Mouse (Mus musculus) kidney, postnatal 0 days (tissue): ENCODE data around the gene Ipcef1. TPM values are rescaled to one million over a fixed set of nuclear protein-coding genes. Genes with fewer than 3 reads are reported as not detected.

Experiments
- ATAC-seq: fragments of 200-750 bp; cut with Nextera tagmentation; replicated peaks from 2 replicates; pipeline ENCODE4 v1.8.0; 2017; ENCODE audit warnings: low read depth, moderate number of reproducible peaks, moderate TSS enrichment, moderate library complexity; ENCODE audit not compliant: low FRiP score
- DNase-seq: peaks from one replicate; pipeline ENCODE4 v3.0.0-alpha.2; 2016; ENCODE audit warnings: low spot score
- H3K27ac ChIP-seq: fragments of 300-500 bp; sonication (generic); 2 replicates; pipeline ENCODE4 v1.5.1; 2014; ENCODE audit warnings: mild to moderate bottlenecking
- H3K27me3 ChIP-seq: fragments of 300-500 bp; sonication (generic); 2 replicates; pipeline ENCODE4 v1.6.1; 2014; ENCODE audit warnings: low read length, mixed read lengths; ENCODE audit not compliant: insufficient read depth
- H3K36me3 ChIP-seq: fragments of 300-500 bp; sonication (generic); 2 replicates; pipeline ENCODE4 v1.6.1; 2014; ENCODE audit warnings: low read length, mixed read lengths; ENCODE audit not compliant: insufficient read depth
- H3K4me1 ChIP-seq: fragments of 300-500 bp; sonication (generic); replicated peaks from 2 replicates; pipeline ENCODE4 v1.6.1; 2014; ENCODE audit warnings: antibody characterized with exemption, low read length, mixed read lengths; ENCODE audit not compliant: insufficient read depth
- H3K4me2 ChIP-seq: fragments of 300-500 bp; sonication (generic); 2 replicates; pipeline ENCODE4 v1.6.1; 2014; ENCODE audit warnings: mild to moderate bottlenecking, low read length, moderate library complexity, mixed read lengths
- H3K4me3 ChIP-seq: fragments of 300-500 bp; sonication (generic); replicated peaks from 2 replicates; pipeline ENCODE4 v1.5.1; 2014; ENCODE audit warnings: low read depth, low read length
- H3K9ac ChIP-seq: fragments of 300-500 bp; sonication (generic); 2 replicates; pipeline ENCODE4 v1.6.1; 2014; ENCODE audit warnings: low read depth, low read length
- H3K9me3 ChIP-seq: fragments of 300-500 bp; sonication (generic); replicated peaks from 2 replicates; pipeline ENCODE4 v1.6.1; 2016; ENCODE audit warnings: low read length, inconsistent platforms, mixed read lengths
- CTCF ChIP-seq: IDR thresholded peaks from 2 replicates; pipeline ENCODE4 v1.5.1; 2016; ENCODE audit warnings: antibody characterized with exemption, low read depth, mild to moderate bottlenecking, moderate library complexity
- WGBS: fragments of 180-500 bp; shearing (Covaris S2); extraction: QIAGEN DNeasy Blood & Tissue Kit; methylation state at CpG from one replicate; pipeline ENCODE4 v1.1.7; 2014; 5-methylcytosine and 5-hydroxymethylcytosine counted together
- polyA plus RNA-seq: library from polyadenylated mRNA; unstranded; fragments of >200 nt; fragmentation: Nextera tagmentation; extraction: Ambion mirVana; gene quantifications from 2 replicates; pipeline ENCODE4 v1.2.1, GENCODE M21; 2015

The Ipcef1 gene
- polyA plus RNA-seq, 1 experiment from 2014 or later, result 2.6 TPM

DNA sequence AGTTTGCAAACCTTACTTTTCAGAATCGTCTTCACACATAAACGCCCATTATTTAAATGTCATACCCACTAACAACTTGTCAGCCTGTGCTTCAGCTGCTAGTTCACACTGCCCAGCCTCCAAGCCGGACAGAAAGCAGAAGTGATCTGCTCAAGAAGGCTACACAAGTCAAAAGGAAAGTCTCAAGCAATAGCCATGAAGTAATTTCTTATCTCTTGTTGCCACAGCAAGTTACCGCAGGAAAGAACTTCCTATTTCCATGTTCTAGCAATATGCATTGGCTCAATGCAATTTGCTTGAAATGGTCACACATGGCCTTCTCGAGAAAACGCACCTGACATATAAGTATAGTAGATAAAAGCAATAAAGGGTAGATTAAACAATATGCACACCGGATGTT, 10.7 kb upstream of the Ipcef1 start:
- Histone ChIP-seq H3K27me3 (no peaks in the 10 kb centered on the region), H3K27ac (no peak overlapping the region), H3K4me3 (no peak overlapping the region), H3K4me1 (no peaks in the 10 kb centered on the region), H3K9me3 (no peaks in the 10 kb centered on the region), H3K36me3 (no peaks in the 10 kb centered on the region), H3K4me2 (no peak overlapping the region), H3K9ac (no peak overlapping the region)
- 85% methylated on average over 7 of the region's 7 CpGs for WGBS
- TF ChIP-seq CTCF, result no peak
- ATAC-seq (no peak; the same call in 1 of the 2 replicates), DNase-seq (no peak)

DNA sequence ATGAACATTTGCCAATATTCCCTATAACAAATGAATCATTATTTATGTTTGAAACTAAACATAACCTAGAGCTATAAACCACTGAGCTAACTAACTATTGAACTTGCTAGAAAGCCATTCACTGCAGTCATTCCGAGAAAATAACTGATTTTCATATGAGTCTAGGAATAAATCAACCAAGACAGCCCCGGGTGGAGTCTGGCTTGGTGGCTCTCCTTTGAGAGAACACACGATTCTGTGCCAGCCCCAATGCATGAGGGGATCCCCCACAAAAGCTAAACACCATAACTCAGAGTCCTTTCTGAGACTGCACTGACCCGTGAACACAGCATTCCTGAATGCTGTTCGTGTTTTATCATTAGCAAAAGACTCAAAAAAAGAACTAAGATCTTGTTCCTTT, 8.0 kb upstream of the Ipcef1 start:
- H3K9ac ChIP-seq, result no peak overlapping the region
- no peak for TF ChIP-seq CTCF
- ATAC-seq (no peak), DNase-seq (no peak)
- no peaks in the 10 kb centered on the region for H3K27me3 ChIP-seq
- H3K4me1 ChIP-seq, result no peaks in the 10 kb centered on the region
- no peak overlapping the region for H3K4me3 ChIP-seq
- WGBS, result 22% methylated on average over 5 of the region's 5 CpGs
- no peaks in the 10 kb centered on the region for H3K36me3 ChIP-seq
- no peak overlapping the region for H3K27ac ChIP-seq
- no peaks in the 10 kb centered on the region for H3K9me3 ChIP-seq
- no peak overlapping the region for H3K4me2 ChIP-seq

DNA sequence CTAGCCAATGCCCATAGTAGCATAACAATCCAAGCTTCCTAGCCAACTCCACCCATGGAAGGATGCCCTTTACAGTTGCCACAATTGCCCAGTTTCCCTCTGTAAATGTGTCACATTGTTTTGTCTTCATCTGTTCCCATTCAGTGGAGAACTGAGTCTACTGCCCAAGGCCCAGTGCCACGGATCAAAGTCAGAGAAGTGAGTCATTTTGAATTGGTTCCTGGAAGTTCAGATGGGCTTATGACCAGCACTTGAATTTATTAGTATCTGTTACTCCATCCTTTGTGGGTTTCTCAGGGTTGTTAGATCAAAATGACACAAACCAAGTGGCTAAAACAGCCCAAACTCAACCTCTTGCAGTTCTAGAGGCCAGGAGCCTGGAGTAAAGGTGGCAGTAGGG, 5.3 kb upstream of the Ipcef1 start:
- no peak for ATAC-seq
- H3K27ac ChIP-seq, result no peak overlapping the region
- H3K27me3 ChIP-seq, result no peaks in the 10 kb centered on the region
- no peaks in the 10 kb centered on the region for H3K9me3 ChIP-seq
- no peak overlapping the region for H3K4me3 ChIP-seq
- no peak for TF ChIP-seq CTCF
- no peak overlapping the region for H3K4me2 ChIP-seq
- H3K4me1 ChIP-seq, result no peaks in the 10 kb centered on the region
- WGBS, result 92% methylated on average over 1 of the region's 1 CpGs
- no peak for DNase-seq
- H3K36me3 ChIP-seq, result no peaks in the 10 kb centered on the region
- no peak overlapping the region for H3K9ac ChIP-seq

DNA sequence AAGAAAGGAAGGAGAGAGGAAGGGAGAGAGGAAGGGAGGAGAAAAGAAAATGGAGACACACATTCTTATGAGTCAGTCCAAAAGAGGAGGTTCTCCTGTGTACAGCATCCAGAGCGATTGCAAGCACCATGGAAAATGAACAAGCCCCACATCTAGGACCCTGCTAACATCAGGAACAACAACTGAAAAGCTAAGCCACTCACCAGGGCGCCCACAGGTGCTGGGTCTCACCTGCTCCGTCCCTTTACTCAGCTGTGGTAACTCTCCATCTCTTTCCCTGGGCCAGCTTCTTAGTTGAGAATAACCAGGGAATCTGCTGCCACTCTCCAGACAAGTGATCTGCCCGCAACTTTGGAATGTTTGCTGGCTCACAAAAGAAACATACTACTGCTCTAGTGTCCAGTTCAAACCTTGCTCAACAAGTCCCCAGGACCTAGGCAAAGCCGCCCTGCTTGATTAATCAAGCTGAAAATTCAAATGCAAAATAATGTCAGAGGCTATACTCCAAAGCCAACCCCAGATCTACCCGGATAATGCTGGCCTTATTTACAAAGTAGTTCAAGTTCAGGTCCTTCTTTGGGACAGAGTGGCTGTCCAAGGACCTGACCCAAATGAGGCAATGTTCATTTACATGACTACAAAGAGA, 2.4 kb upstream of the Ipcef1 start:
- Histone ChIP-seq H3K9me3 (no peaks in the 10 kb centered on the region), H3K9ac (no peak overlapping the region), H3K27me3 (no peaks in the 10 kb centered on the region), H3K4me1 (no peaks in the 10 kb centered on the region; the same call in 1 of the 2 replicates), H3K4me2 (peak overlapping the region; percentile 36; the same call in 1 of the 2 replicates), H3K36me3 (no peaks in the 10 kb centered on the region), H3K27ac (peak overlapping the region; percentile 81), H3K4me3 (no peak overlapping the region)
- 57% methylated on average over 6 of the region's 6 CpGs for WGBS
- TF ChIP-seq CTCF, result no peak
- ATAC-seq (peak; percentile 84), DNase-seq (no peak)

DNA sequence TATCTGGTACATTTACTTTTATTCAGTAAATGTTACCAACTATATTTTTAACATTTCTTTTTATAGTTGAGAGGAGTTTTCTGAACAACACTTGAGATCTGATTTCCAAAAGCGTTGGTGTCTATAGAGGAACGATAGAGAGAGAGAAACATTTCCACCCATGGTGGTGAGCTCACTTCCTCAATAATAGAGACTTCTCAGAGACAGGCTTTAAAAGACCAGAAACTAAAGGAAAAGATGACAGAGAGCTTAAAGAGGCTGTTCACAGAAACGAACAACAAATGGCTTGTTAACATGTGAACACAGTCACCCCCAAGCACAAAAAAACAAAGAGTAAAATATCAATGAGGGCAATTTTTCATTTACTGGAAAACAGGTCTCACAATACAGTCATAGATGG, 2.4 kb downstream of the Ipcef1 start:
- H3K4me1 ChIP-seq, result peaks cover 4% of the 10 kb centered on the region; the same call in 1 of the 2 replicates
- no peak overlapping the region for H3K4me3 ChIP-seq
- ATAC-seq (no peak), DNase-seq (no peak)
- H3K9me3 ChIP-seq, result no peaks in the 10 kb centered on the region
- WGBS, result 76% methylated on average over 3 of the region's 3 CpGs
- no peak for TF ChIP-seq CTCF
- no peak overlapping the region for H3K9ac ChIP-seq
- no peaks in the 10 kb centered on the region for H3K27me3 ChIP-seq
- no peaks in the 10 kb centered on the region for H3K36me3 ChIP-seq
- no peak overlapping the region for H3K27ac ChIP-seq
- H3K4me2 ChIP-seq, result no peak overlapping the region

DNA sequence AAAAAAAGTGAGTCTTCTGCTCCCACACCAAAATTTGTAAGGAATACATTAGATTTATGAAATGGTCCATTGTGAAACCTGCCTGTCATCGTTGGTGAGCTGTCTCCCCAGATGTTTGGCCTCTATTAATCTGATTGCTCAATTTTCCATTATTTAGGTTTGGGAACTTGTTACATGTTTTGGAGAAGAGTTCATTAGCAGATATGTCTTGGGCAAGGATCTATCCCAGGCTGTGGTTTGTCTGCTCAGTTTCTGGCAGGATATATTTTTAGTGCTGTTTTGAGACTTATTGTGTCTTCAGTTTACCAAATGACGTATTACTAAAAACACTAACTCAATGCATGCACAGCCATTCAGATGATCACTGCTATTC, 4.4 kb downstream of the Ipcef1 start:
- Histone ChIP-seq H3K27me3 (no peaks in the 10 kb centered on the region), H3K4me3 (no peak overlapping the region), H3K4me1 (peaks cover 4% of the 10 kb centered on the region; the same call in 1 of the 2 replicates), H3K9ac (no peak overlapping the region), H3K9me3 (no peaks in the 10 kb centered on the region), H3K36me3 (no peaks in the 10 kb centered on the region), H3K27ac (no peak overlapping the region), H3K4me2 (no peak overlapping the region)
- TF ChIP-seq CTCF, result no peak
- ATAC-seq (no peak), DNase-seq (peak; percentile 29)
- 56% methylated on average over 2 of the region's 2 CpGs for WGBS
